Mouse (Mus musculus) kidney, adult 18-20 months (tissue): ENCODE measurements around the gene Megf9.

ENCODE experiments used
- DNase-seq: peaks from one replicate; pipeline ENCODE4 v3.0.0; 2021

The Megf9 gene

GRCm38 (mm10) chr4:70521506-70522292, 13.1 kb downstream of the Megf9 start:
- DNase-seq, result no peak

- no peak for DNase-seq
Measured at GRCm38 (mm10) chr4:70517646-70518045, 17.1 kb downstream of the Megf9 start.

GRCm38 (mm10) chr4:70516289-70516688, 18.5 kb downstream of the Megf9 start:
- no peak for DNase-seq

- DNase-seq, result no peak
Measured at GRCm38 (mm10) chr4:70515514-70515913, 19.3 kb downstream of the Megf9 start.

GRCm38 (mm10) chr4:70509987-70510386, 24.8 kb downstream of the Megf9 start:
- DNase-seq, result no peak

- DNase-seq, result no peak
Measured at GRCm38 (mm10) chr4:70509565-70509964, 25.2 kb downstream of the Megf9 start.

- DNase-seq, result no peak
Measured at GRCm38 (mm10) chr4:70508207-70508606, 26.6 kb downstream of the Megf9 start.

- DNase-seq, result no peak
Measured at GRCm38 (mm10) chr4:70505951-70506350, 28.8 kb downstream of the Megf9 start.

GRCm38 (mm10) chr4:70503827-70504226, 31.0 kb downstream of the Megf9 start:
- no peak for DNase-seq

GRCm38 (mm10) chr4:70499285-70499684, 35.5 kb downstream of the Megf9 start:
- no peak for DNase-seq

GRCm38 (mm10) chr4:70496978-70497377, 37.8 kb downstream of the Megf9 start:
- no peak for DNase-seq

GRCm38 (mm10) chr4:70489792-70490191, 45.0 kb downstream of the Megf9 start:
- no peak for DNase-seq

- no peak for DNase-seq
Measured at GRCm38 (mm10) chr4:70488415-70488814, 46.4 kb downstream of the Megf9 start.

- DNase-seq, result no peak
Measured at GRCm38 (mm10) chr4:70484134-70484533, 50.7 kb downstream of the Megf9 start.

GRCm38 (mm10) chr4:70481931-70482330, 52.9 kb downstream of the Megf9 start:
- DNase-seq, result no peak

GRCm38 (mm10) chr4:70471398-70471797, 63.4 kb downstream of the Megf9 start:
- no peak for DNase-seq

- DNase-seq, result no peak
Measured at GRCm38 (mm10) chr4:70465921-70466689, 68.7 kb downstream of the Megf9 start.

- DNase-seq, result no peak
Measured at GRCm38 (mm10) chr4:70463302-70463701, 71.5 kb downstream of the Megf9 start.

GRCm38 (mm10) chr4:70461416-70461815, 73.4 kb downstream of the Megf9 start:
- DNase-seq, result no peak

GRCm38 (mm10) chr4:70452161-70452560, 82.6 kb downstream of the Megf9 start:
- no peak for DNase-seq

GRCm38 (mm10) chr4:70451750-70452149, 83.0 kb downstream of the Megf9 start:
- DNase-seq, result peak; percentile 30

GRCm38 (mm10) chr4:70449668-70450067, 85.1 kb downstream of the Megf9 start:
- no peak for DNase-seq

GRCm38 (mm10) chr4:70446774-70447173, 88.0 kb downstream of the Megf9 start:
- no peak for DNase-seq

- no peak for DNase-seq
Measured at GRCm38 (mm10) chr4:70420202-70420601, 114.6 kb downstream of the Megf9 start.
